ENCODE assay signal across 7 mouse cellular contexts in genomic region chr10:115664567-115664966, GRCm38 (mm10).
A peak's percentile ranks its signal among the peaks of the same experiment; 100 is the strongest.
DNase-seq lines count a peak whose midpoint lies in the region; ATAC-seq lines count a peak whose summit lies in the region.

No protein-coding gene starts in this region.

- no peaks in the 10 kb centered on the region for H3K9me3 ChIP-seq in forebrain, embryonic 15.5 days

- peak; percentile 87 for ATAC-seq in forebrain, embryonic 15.5 days (replicated peaks)

- H3K36me3 ChIP-seq in forebrain, embryonic 15.5 days, result no peaks in the 10 kb centered on the region

- 20% methylated on average over 19 of the region's 19 CpGs for WGBS in forebrain, embryonic 15.5 days

- DNase-seq in ovary, postnatal 14 days (ENCODE audit: low spot score), result peak; percentile 7
- DNase-seq in ovary, postnatal 10 days (ENCODE audit: low spot score), result no peak
- peak; percentile 18 to 37 for DNase-seq in kidney, postnatal 4 days
- peak; percentile 8 for DNase-seq in retina, postnatal 7 days (ENCODE audit: low read depth, low spot score)
- DNase-seq in gastrocnemius, postnatal 10 days, result no peak
- no peak for DNase-seq in thymus, postnatal 36 days

- peak overlapping the region; percentile 35 for H3K4me2 ChIP-seq in forebrain, embryonic 15.5 days (replicated peaks)

- no peak overlapping the region for H3K27ac ChIP-seq in forebrain, embryonic 15.5 days (replicated peaks)

- no peaks in the 10 kb centered on the region for H3K27me3 ChIP-seq in forebrain, embryonic 15.5 days

- 0 out of 2 replicates have a peak, but pooled peaks cover 6% of the 10 kb centered on the region for H3K4me1 ChIP-seq in forebrain, embryonic 15.5 days

- no peak overlapping the region for H3K9ac ChIP-seq in forebrain, embryonic 15.5 days (replicated peaks)

- H3K4me3 ChIP-seq in forebrain, embryonic 15.5 days, result peak overlapping the region; percentile 20

Comparison
In these comparisons a context has a peak if more than half of its experiments do, and no peak if none do; other contexts are left out.
1. DNase-seq: peak in ovary, postnatal 14 days (single experiment), kidney, postnatal 4 days (2 of 2) and retina, postnatal 7 days (single experiment); none in ovary, postnatal 10 days (single experiment), gastrocnemius, postnatal 10 days (single experiment) and thymus, postnatal 36 days (0 of 2).